Comparison of ENCODE assay signal across 8 mouse cellular contexts in the genomic region with DNA sequence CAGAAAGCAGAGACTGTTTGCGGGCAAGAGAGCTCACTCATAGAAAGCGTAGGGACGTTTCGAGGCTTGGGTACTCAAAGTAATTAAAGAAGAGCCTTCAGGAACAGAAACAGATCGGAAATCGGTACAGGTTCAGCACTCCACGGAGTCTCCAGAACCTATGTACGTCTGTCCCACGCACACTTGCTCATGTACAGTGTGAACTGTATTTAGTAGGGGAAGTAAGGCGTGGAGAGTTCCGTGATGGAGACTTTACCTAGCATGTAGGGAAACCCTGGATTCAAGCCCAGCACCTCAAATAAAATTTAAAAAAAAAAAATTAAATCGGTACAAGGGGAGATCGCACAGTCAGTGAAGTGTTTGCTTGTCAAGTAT. TPM values are rescaled to one million over a fixed set of nuclear protein-coding genes. Genes with fewer than 3 reads are reported as not detected.
DNase-seq lines count a peak whose midpoint lies in the region; ATAC-seq and TF ChIP-seq lines count a peak whose summit lies in the region.

No protein-coding gene starts in this region.

- DNase-seq in liver, adult 2 months (ENCODE audit: extremely low read depth, low read depth, low spot score), result no peak
- DNase-seq in liver, result no peak
- no peak for DNase-seq in yolk sac, embryonic 10.5 days (ENCODE audit: low spot score)
- DNase-seq in adrenal gland, postnatal 36 days, result no peak
- DNase-seq in adrenal gland, adult 2 months, result no peak

- H3K79me2 ChIP-seq in liver, adult 2 months (ENCODE audit: control insufficient read depth, insufficient read depth, low read length), result no peaks in the 10 kb centered on the region

- peak overlapping the region; percentile 72 for H3K4me2 ChIP-seq in embryonic facial prominence, embryonic 13.5 days
- peak overlapping the region; percentile 80 for H3K4me2 ChIP-seq in intestine, embryonic 15.5 days (replicated peaks)
- H3K4me2 ChIP-seq in neural tube, embryonic 13.5 days, result peak overlapping the region; percentile 77

- ATAC-seq in embryonic facial prominence, embryonic 13.5 days (ENCODE audit: insufficient number of reproducible peaks, insufficient read depth, low FRiP score, low TSS enrichment, low read depth), result peak; percentile 60
- peak; percentile 80 for ATAC-seq in intestine, embryonic 15.5 days
- peak; percentile 76 for ATAC-seq in neural tube, embryonic 13.5 days (ENCODE audit: low read depth)

- H3K4me3 ChIP-seq in liver, adult 2 months (ENCODE audit: insufficient read depth, low read depth, low read length), result peak overlapping the region; percentile 22
- H3K4me3 ChIP-seq in embryonic facial prominence, embryonic 13.5 days, result peak overlapping the region; percentile 54
- H3K4me3 ChIP-seq in intestine, embryonic 15.5 days (replicated peaks), result peak overlapping the region; percentile 50
- peak overlapping the region; percentile 50 for H3K4me3 ChIP-seq in neural tube, embryonic 13.5 days

- no peaks in the 10 kb centered on the region for H3K27me3 ChIP-seq in liver, adult 2 months (ENCODE audit: control insufficient read depth, insufficient read depth, low read length)
- no peaks in the 10 kb centered on the region for H3K27me3 ChIP-seq in embryonic facial prominence, embryonic 13.5 days
- H3K27me3 ChIP-seq in intestine, embryonic 15.5 days (replicated peaks), result no peaks in the 10 kb centered on the region
- no peaks in the 10 kb centered on the region for H3K27me3 ChIP-seq in neural tube, embryonic 13.5 days

- TF ChIP-seq POLR2A in liver, adult 2 months (IDR thresholded peaks at IDR 0.05; ENCODE audit: extremely low read depth, insufficient read depth, low read length), result no peak

- TF ChIP-seq CTCF in liver, adult 2 months (IDR thresholded peaks at IDR 0.05; ENCODE audit: low read depth, low read length), result no peak

- H3K27ac ChIP-seq in liver, adult 2 months (replicated peaks; ENCODE audit: insufficient read depth, low read depth, low read length), result no peak overlapping the region
- H3K27ac ChIP-seq in embryonic facial prominence, embryonic 13.5 days, result peak overlapping the region; percentile 86
- peak overlapping the region; percentile 83 for H3K27ac ChIP-seq in intestine, embryonic 15.5 days
- peak overlapping the region; percentile 82 for H3K27ac ChIP-seq in neural tube, embryonic 13.5 days (replicated peaks)

- 11% methylated on average over 13 of the region's 13 CpGs for WGBS in liver, adult 2 months
- WGBS in embryonic facial prominence, embryonic 13.5 days, result 12% methylated on average over 13 of the region's 13 CpGs
- 11% methylated on average over 13 of the region's 13 CpGs for WGBS in intestine, embryonic 15.5 days
- WGBS in neural tube, embryonic 13.5 days, result 14% methylated on average over 13 of the region's 13 CpGs

- H3K4me1 ChIP-seq in liver, adult 2 months (ENCODE audit: control insufficient read depth, insufficient read depth, low read length), result peaks cover 4% of the 10 kb centered on the region
- 0 out of 2 replicates have a peak, but pooled peaks cover 8% of the 10 kb centered on the region for H3K4me1 ChIP-seq in embryonic facial prominence, embryonic 13.5 days
- H3K4me1 ChIP-seq in intestine, embryonic 15.5 days (replicated peaks), result no peaks in the 10 kb centered on the region; the same call in 1 of the 2 replicates
- H3K4me1 ChIP-seq in neural tube, embryonic 13.5 days (replicated peaks), result peaks cover 11% of the 10 kb centered on the region

- H3K36me3 ChIP-seq in liver, adult 2 months (ENCODE audit: control insufficient read depth, insufficient read depth, low read length), result no peaks in the 10 kb centered on the region
- no peaks in the 10 kb centered on the region for H3K36me3 ChIP-seq in embryonic facial prominence, embryonic 13.5 days
- no peaks in the 10 kb centered on the region for H3K36me3 ChIP-seq in intestine, embryonic 15.5 days
- H3K36me3 ChIP-seq in neural tube, embryonic 13.5 days, result no peaks in the 10 kb centered on the region

- no peaks in the 10 kb centered on the region for H3K9me3 ChIP-seq in embryonic facial prominence, embryonic 13.5 days
- no peaks in the 10 kb centered on the region for H3K9me3 ChIP-seq in intestine, embryonic 15.5 days
- H3K9me3 ChIP-seq in neural tube, embryonic 13.5 days, result no peaks in the 10 kb centered on the region

- peak overlapping the region; percentile 41; the same call in 1 of the 2 replicates for H3K9ac ChIP-seq in liver, adult 2 months (ENCODE audit: low read depth, low read length)
- H3K9ac ChIP-seq in embryonic facial prominence, embryonic 13.5 days, result peak overlapping the region; percentile 77
- H3K9ac ChIP-seq in intestine, embryonic 15.5 days, result peak overlapping the region; percentile 50
- H3K9ac ChIP-seq in neural tube, embryonic 13.5 days, result peak overlapping the region; percentile 80

RNA-seq across cellular contexts. Expression of gene Zfp13, which starts 6.4 kb away (rescaled TPM):
- 1.3 and 2.0 TPM in 2 replicates for total RNA-seq in liver, adult 2 months (2014; rRNA removed)
- 2.2 and 3.2 TPM in 2 replicates for polyA plus RNA-seq in liver, adult 2 months (2012; rRNA removed)
- polyA plus RNA-seq in embryonic facial prominence, embryonic 13.5 days (2015; fragmentation: Nextera tagmentation; extraction: Ambion mirVana), result 18.2 and 21.9 TPM in 2 replicates
- 10.4 and 10.5 TPM in 2 replicates for polyA plus RNA-seq in intestine, embryonic 15.5 days (2015; fragmentation: Nextera tagmentation; extraction: Ambion mirVana)
- polyA plus RNA-seq in neural tube, embryonic 13.5 days (2015; fragmentation: Nextera tagmentation; extraction: Ambion mirVana), result 24.4 and 28.8 TPM in 2 replicates
- total RNA-seq in adrenal gland, postnatal 36 days (2021), result 10 to 100 TPM in 1 of 2 experiments, 1 to 10 TPM in 1; 7.0 to 11.4 TPM
- total RNA-seq in adrenal gland, adult 2 months (2021), result 10 to 100 TPM in 1 of 2 experiments, 1 to 10 TPM in 1; 6.6 to 12.4 TPM
- 25.1 and 25.4 TPM in 2 replicates for polyA plus RNA-seq in adrenal gland, adult 2 months (2012; rRNA removed)

RNA-seq across cellular contexts. Expression of gene Zscan10, which starts 7.7 kb away (rescaled TPM):
- total RNA-seq in liver, adult 2 months (2014; rRNA removed), result not detected in 2 replicates
- not detected in 2 replicates for polyA plus RNA-seq in liver, adult 2 months (2012; rRNA removed)
- polyA plus RNA-seq in embryonic facial prominence, embryonic 13.5 days (2015; fragmentation: Nextera tagmentation; extraction: Ambion mirVana), result 0.27 and 0.37 TPM in 2 replicates
- polyA plus RNA-seq in intestine, embryonic 15.5 days (2015; fragmentation: Nextera tagmentation; extraction: Ambion mirVana), result 0.14 TPM in 1 of 2 replicates, not detected in the other
- polyA plus RNA-seq in neural tube, embryonic 13.5 days (2015; fragmentation: Nextera tagmentation; extraction: Ambion mirVana), result not detected in 2 replicates
- not detected for total RNA-seq in adrenal gland, postnatal 36 days (2021)
- total RNA-seq in adrenal gland, adult 2 months (2021), result not detected
- polyA plus RNA-seq in adrenal gland, adult 2 months (2012; rRNA removed), result 0.04 TPM in 1 of 2 replicates, not detected in the other

RNA-seq across cellular contexts. Expression of gene Zfp213, which starts 28.9 kb away (rescaled TPM):
- 4.5 and 4.8 TPM in 2 replicates for total RNA-seq in liver, adult 2 months (2014; rRNA removed)
- polyA plus RNA-seq in liver, adult 2 months (2012; rRNA removed), result 7.6 and 10.7 TPM in 2 replicates
- polyA plus RNA-seq in embryonic facial prominence, embryonic 13.5 days (2015; fragmentation: Nextera tagmentation; extraction: Ambion mirVana), result 20.0 and 22.5 TPM in 2 replicates
- 15.2 and 17.7 TPM in 2 replicates for polyA plus RNA-seq in intestine, embryonic 15.5 days (2015; fragmentation: Nextera tagmentation; extraction: Ambion mirVana)
- 17.4 and 17.8 TPM in 2 replicates for polyA plus RNA-seq in neural tube, embryonic 13.5 days (2015; fragmentation: Nextera tagmentation; extraction: Ambion mirVana)
- 10 to 100 TPM; 10.3 to 12.1 TPM for total RNA-seq in adrenal gland, postnatal 36 days (2021)
- total RNA-seq in adrenal gland, adult 2 months (2021), result 10 to 100 TPM; 11.0 to 11.6 TPM
- 25.5 and 28.1 TPM in 2 replicates for polyA plus RNA-seq in adrenal gland, adult 2 months (2012; rRNA removed)

RNA-seq across cellular contexts. Expression of gene Mmp25, which starts 52.2 kb away (rescaled TPM):
- under 0.01 TPM in 1 of 2 replicates, not detected in the other for total RNA-seq in liver, adult 2 months (2014; rRNA removed)
- 0.06 and 0.10 TPM in 2 replicates for polyA plus RNA-seq in liver, adult 2 months (2012; rRNA removed)
- 0.55 and 0.77 TPM in 2 replicates for polyA plus RNA-seq in embryonic facial prominence, embryonic 13.5 days (2015; fragmentation: Nextera tagmentation; extraction: Ambion mirVana)
- 0.69 and 0.79 TPM in 2 replicates for polyA plus RNA-seq in intestine, embryonic 15.5 days (2015; fragmentation: Nextera tagmentation; extraction: Ambion mirVana)
- polyA plus RNA-seq in neural tube, embryonic 13.5 days (2015; fragmentation: Nextera tagmentation; extraction: Ambion mirVana), result 1.9 and 2.3 TPM in 2 replicates
- total RNA-seq in adrenal gland, postnatal 36 days (2021), result under 1 TPM; 0.20 TPM
- under 1 TPM in 1 of 2 experiments, not detected in 1; 0.10 TPM for total RNA-seq in adrenal gland, adult 2 months (2021)
- 0.13 and 0.42 TPM in 2 replicates for polyA plus RNA-seq in adrenal gland, adult 2 months (2012; rRNA removed)
